Mouse (Mus musculus): ENCODE measurements at regions not wholly inside any gene's neighbourhood (a gene's known extent, or its start where the extent isn't known, plus 50 kb on each side); places are given as distances from the start of the nearest gene placed in this dataset.

DNA sequence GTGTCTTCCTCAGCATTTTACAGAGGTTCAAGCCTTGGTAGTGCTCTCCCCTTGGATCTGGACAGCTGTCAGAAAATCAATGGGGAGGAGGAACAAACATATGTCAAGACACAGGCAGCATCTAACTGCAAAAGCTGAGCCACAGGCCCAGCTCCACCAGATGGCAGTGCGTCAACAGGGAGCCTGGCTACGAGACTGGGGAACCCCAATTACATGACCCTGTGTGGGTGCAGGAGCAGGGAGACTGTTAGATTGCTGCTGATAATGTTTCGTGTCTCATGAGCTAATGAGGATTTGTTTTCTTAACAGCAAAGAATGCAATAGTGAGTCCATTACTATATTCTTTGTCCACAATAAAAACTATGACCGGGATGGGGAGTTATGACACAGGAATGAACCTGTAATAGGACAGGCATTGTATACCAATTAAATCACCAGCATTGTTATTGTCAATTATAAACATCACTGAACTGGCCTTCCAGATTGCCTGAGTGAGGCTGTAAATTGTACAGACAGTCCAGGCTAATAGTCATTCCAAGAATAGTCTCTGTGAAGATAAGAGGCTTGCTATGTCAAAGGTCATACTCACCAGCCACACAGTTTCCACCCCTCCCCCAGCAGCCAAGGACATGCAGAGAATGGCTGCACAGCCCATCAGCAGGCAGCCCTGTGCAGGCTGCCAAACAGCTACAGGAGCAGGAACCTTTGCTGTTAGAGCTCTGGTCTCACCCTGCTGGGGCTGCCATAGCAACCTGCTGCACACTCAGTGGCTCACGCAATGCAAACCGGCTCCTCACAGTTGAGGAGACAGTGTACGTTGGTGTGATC is 58.8 kb upstream of the Barx2 start:
- H3K27ac ChIP-seq (ENCODE audit: control insufficient read depth, insufficient read depth, low read depth, low read length, poor library complexity), result no peak overlapping the region
- no peaks in the 10 kb centered on the region; the same call in 1 of the 2 replicates for H3K4me1 ChIP-seq (ENCODE audit: control insufficient read depth, insufficient read depth, low read length)
- TF ChIP-seq CTCF (IDR thresholded peaks at IDR 0.05; ENCODE audit: control insufficient read depth, insufficient read depth, low read length) (peak; percentile 55), POLR2A (IDR thresholded peaks at IDR 0.05; ENCODE audit: borderline replicate concordance, control insufficient read depth, low read depth, low read length) (no peak)
- 32% methylated on average over 7 of the region's 7 CpGs for WGBS
- no peak overlapping the region for H3K4me3 ChIP-seq (replicated peaks; ENCODE audit: control insufficient read depth, low read depth, low read length)

DNA sequence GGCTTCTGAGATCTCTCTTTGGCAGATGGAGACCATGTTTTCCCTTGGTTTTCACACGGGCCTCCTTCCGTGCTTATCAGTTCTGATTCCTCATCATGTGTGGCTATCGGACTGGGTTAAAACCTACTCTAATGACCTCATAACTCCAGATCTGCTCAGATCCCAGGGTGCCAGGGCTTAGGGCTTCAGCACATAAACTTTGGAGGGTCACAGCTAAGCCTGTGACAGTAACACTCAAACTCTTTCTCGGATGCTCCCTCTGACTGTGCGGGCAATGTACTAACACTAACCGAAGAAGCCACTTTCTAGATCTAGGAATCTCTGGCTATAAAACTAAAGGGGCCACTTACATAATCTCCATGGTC is 59.3 kb upstream of the Barx2 start:
- no peak for TF ChIP-seq POLR2A (IDR thresholded peaks at IDR 0.05; ENCODE audit: borderline replicate concordance, control insufficient read depth, low read depth, low read length)
- TF ChIP-seq CTCF (IDR thresholded peaks at IDR 0.05; ENCODE audit: control insufficient read depth, insufficient read depth, low read length), result no peak
- H3K27ac ChIP-seq (ENCODE audit: control insufficient read depth, insufficient read depth, low read depth, low read length, poor library complexity), result no peak overlapping the region
- WGBS, result 62% methylated on average over 6 of the region's 6 CpGs
- no peak overlapping the region for H3K4me3 ChIP-seq (replicated peaks; ENCODE audit: control insufficient read depth, low read depth, low read length)
- H3K4me1 ChIP-seq (ENCODE audit: control insufficient read depth, insufficient read depth, low read length), result no peaks in the 10 kb centered on the region; the same call in 1 of the 2 replicates

DNA sequence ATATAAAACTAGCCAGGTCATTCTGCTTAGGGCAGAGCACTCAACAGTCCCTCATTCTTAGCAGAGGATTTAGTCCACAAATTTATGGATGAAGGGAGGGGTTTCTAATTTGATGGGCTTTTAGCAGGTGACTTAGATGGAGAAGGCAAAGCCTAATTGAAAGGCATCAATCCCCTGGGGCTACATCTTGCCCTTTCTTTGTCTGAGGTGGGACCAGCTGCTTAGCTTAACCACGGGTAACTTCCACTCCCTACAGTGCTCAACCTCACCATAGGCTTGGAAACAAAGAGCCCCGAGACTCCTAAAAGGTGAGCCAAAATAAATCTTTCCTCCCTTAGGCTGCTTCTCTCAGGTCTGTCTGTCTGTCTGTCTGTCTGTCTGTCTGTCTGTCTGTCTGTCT is 62.9 kb upstream of the Barx2 start:
- Histone ChIP-seq H3K4me3 (replicated peaks; ENCODE audit: control insufficient read depth, low read depth, low read length) (no peak overlapping the region), H3K4me1 (ENCODE audit: control insufficient read depth, insufficient read depth, low read length) (no peaks in the 10 kb centered on the region; the same call in 1 of the 2 replicates), H3K27ac (ENCODE audit: control insufficient read depth, insufficient read depth, low read depth, low read length, poor library complexity) (no peak overlapping the region)
- WGBS, result 54% methylated on average over 2 of the region's 2 CpGs
- TF ChIP-seq POLR2A (IDR thresholded peaks at IDR 0.05; ENCODE audit: borderline replicate concordance, control insufficient read depth, low read depth, low read length), result no peak
- no peak for TF ChIP-seq CTCF (IDR thresholded peaks at IDR 0.05; ENCODE audit: control insufficient read depth, insufficient read depth, low read length)

DNA sequence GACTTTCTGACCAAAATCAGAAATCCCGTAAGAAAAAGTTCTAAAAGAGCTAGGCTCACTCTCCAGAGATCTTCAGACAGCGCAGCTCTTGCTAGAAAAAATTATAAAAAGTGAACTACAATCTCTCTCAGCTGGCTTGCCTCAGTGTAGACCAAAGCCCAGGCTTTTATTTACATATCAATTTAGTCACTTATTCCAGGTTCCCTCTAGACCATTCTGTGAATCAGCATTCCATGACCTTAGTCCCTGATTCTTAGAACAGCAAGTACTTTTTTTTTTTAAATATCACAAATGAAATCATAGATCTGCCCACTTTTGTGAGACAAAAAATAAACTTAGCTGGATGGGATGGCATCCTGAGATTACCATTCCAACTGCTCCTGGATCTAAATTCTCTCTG is 64.8 kb upstream of the Barx2 start:
- no peak overlapping the region for H3K4me3 ChIP-seq (replicated peaks; ENCODE audit: control insufficient read depth, low read depth, low read length)
- WGBS, result 83% methylated on average over 2 of the region's 2 CpGs
- TF ChIP-seq POLR2A (IDR thresholded peaks at IDR 0.05; ENCODE audit: borderline replicate concordance, control insufficient read depth, low read depth, low read length) (no peak), CTCF (IDR thresholded peaks at IDR 0.05; ENCODE audit: control insufficient read depth, insufficient read depth, low read length) (no peak)

DNA sequence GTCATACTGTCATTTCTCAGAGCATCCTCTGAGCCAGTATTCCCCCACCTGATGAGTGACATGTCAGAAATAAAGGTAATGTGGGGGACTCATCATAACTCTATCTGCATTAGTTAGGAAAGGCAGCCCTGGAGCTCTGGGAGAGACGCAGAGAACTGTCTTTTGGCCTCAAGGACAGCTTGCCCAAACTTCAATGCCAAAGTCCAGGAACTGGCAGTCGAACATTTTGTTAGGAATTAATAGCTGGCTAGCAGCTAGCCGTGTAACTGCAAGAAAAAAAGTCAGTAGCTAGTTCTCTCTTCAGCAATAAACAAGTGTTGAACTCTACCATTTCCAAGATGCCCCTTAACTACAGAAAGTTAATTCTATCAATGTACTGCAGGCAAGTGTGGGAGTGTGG is 65.9 kb upstream of the Barx2 start:
- H3K27ac ChIP-seq (ENCODE audit: control insufficient read depth, insufficient read depth, low read depth, low read length, poor library complexity), result no peak overlapping the region
- TF ChIP-seq CTCF (IDR thresholded peaks at IDR 0.05; ENCODE audit: control insufficient read depth, insufficient read depth, low read length) (no peak), POLR2A (IDR thresholded peaks at IDR 0.05; ENCODE audit: borderline replicate concordance, control insufficient read depth, low read depth, low read length) (no peak)
- H3K4me3 ChIP-seq (replicated peaks; ENCODE audit: control insufficient read depth, low read depth, low read length), result no peak overlapping the region
- no peaks in the 10 kb centered on the region for H3K4me1 ChIP-seq (ENCODE audit: control insufficient read depth, insufficient read depth, low read length)
- 80% methylated on average over 3 of the region's 3 CpGs for WGBS

More for the DNA sequence above, 64.8 kb upstream of the Barx2 start:
- Histone ChIP-seq H3K4me1 (ENCODE audit: control insufficient read depth, insufficient read depth, low read length) (no peaks in the 10 kb centered on the region; the same call in 1 of the 2 replicates), H3K27ac (ENCODE audit: control insufficient read depth, insufficient read depth, low read depth, low read length, poor library complexity) (no peak overlapping the region)

DNA sequence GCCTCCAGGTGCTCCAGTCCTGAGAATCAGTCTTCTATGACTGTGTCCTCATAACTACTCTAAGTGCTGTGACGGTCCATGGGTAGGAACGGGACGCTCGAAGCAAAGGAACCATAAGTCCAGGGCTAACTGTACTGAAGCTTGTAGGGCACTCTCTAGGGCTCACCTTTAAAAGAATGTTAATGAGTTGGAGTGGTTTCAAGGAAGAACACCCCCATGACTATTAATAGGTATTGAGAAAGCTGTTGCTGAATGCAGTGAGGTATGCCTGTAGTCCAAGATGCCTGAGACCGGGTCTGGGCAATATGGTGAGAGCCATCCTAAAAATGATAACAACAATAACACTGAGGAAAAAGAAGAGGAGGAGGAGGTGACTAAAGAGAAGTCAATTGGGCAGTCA is 67.2 kb upstream of the Barx2 start:
- Histone ChIP-seq H3K4me1 (ENCODE audit: control insufficient read depth, insufficient read depth, low read length) (no peaks in the 10 kb centered on the region), H3K27ac (ENCODE audit: control insufficient read depth, insufficient read depth, low read depth, low read length, poor library complexity) (no peak overlapping the region), H3K4me3 (replicated peaks; ENCODE audit: control insufficient read depth, low read depth, low read length) (no peak overlapping the region)
- TF ChIP-seq POLR2A (IDR thresholded peaks at IDR 0.05; ENCODE audit: borderline replicate concordance, control insufficient read depth, low read depth, low read length) (no peak), CTCF (IDR thresholded peaks at IDR 0.05; ENCODE audit: control insufficient read depth, insufficient read depth, low read length) (no peak)
- 90% methylated on average over 5 of the region's 5 CpGs for WGBS

DNA sequence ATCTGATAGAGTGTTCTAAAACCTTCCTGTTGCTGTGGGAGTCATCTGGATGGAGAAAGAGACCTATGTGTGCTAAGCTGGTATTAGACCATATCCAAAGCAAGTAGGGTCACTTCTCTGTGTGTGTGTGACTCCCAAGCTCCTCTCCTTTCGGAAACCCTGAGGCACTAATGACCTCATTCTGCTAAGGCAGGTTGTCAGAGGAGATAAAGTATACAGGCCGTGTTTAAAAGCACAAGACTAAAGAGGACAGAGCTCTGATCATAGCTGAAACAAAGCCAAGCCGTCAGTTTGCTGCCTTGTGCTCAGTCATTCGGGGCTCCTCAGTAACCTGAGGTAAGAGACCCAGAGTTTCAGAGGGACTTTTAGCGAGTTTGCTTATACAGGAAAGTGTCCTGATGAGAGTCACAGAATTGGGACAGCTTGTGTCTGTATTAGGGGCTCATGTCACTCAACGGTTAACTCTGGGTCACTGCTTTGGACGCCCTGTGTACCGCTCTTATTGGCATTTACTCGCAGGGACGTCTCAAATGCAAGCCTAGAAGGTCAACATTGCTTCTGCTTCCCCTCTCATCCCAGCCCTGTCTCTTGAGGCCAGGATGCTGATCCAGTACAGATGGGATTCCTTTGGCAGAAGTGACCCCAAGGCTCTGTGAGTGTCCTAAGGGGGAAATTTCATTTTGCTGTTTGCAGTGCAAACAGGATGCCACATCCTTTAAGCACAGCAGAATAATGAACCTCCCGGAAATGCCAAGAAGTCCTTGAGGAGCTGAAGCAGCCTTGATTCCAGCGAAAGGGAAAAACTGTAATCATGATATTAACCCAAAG is 70.7 kb upstream of the Barx2 start:
- TF ChIP-seq CTCF (IDR thresholded peaks at IDR 0.05; ENCODE audit: control insufficient read depth, insufficient read depth, low read length) (no peak), POLR2A (IDR thresholded peaks at IDR 0.05; ENCODE audit: borderline replicate concordance, control insufficient read depth, low read depth, low read length) (no peak)
- no peak overlapping the region for H3K4me3 ChIP-seq (replicated peaks; ENCODE audit: control insufficient read depth, low read depth, low read length)
- H3K27ac ChIP-seq (ENCODE audit: control insufficient read depth, insufficient read depth, low read depth, low read length, poor library complexity), result no peak overlapping the region
- no peaks in the 10 kb centered on the region for H3K4me1 ChIP-seq (ENCODE audit: control insufficient read depth, insufficient read depth, low read length)
- 76% methylated on average over 12 of the region's 12 CpGs for WGBS

DNA sequence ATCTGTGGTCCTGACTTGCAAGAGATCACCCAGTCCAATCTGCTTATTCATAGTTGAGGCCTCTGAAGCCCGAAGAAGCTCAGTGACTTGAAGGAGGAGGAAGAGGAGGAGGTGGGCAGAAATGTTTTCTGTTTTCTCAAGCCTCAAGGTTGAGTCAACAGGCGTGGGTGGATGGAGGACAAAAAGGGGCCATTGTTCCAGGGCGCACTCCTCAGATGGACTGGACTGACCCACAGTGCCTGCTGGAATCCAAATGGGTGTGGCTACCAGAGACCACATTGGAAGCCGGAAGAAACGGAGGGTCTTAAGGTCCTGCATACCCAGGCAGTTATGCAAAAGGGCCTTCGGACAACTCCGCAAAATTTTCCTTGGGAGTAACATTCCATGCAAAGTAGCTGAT is 75.6 kb upstream of the Barx2 start:
- Histone ChIP-seq H3K27ac (ENCODE audit: control insufficient read depth, insufficient read depth, low read depth, low read length, poor library complexity) (no peak overlapping the region), H3K4me3 (replicated peaks; ENCODE audit: control insufficient read depth, low read depth, low read length) (no peak overlapping the region), H3K4me1 (ENCODE audit: control insufficient read depth, insufficient read depth, low read length) (no peaks in the 10 kb centered on the region)
- TF ChIP-seq POLR2A (IDR thresholded peaks at IDR 0.05; ENCODE audit: borderline replicate concordance, control insufficient read depth, low read depth, low read length) (no peak), CTCF (IDR thresholded peaks at IDR 0.05; ENCODE audit: control insufficient read depth, insufficient read depth, low read length) (no peak)
- WGBS, result 78% methylated on average over 7 of the region's 7 CpGs

Measured in bone marrow, adult 2 months (tissue).